Mouse (Mus musculus) left cerebral cortex, adult 18-20 months (tissue): ENCODE measurements at regions not wholly inside any gene's neighbourhood (a gene's known extent, or its start where the extent isn't known, plus 50 kb on each side); places are given as distances from the start of the nearest gene placed in this dataset.

ENCODE experiments used
- DNase-seq, 2 experiments: peaks; one replicate each; pipeline ENCODE4 v3.0.0; 2021 to 2022; ENCODE audit warnings: low spot score in 2 of 2, mixed read lengths in 1 of 2

DNA sequence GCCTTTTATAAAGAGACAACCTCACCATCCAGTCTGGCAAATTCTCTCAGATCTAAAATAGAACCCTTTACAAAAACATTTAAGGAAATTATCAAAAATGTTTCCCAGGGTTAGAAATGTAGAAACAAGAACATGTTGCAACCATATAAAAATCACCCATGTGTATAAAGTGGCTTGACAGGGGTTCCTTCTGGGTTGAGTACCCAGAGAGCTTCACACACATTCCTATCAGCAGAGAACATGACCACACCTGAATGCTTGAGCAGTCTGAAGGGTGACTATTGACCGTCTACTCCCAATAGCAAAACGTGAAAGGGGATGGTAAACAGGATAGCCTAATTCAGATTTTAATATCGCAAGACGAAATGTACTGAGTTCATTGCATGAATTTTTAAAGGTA is 57.8 kb upstream of the Zfand5 start:
- DNase-seq: no peak

DNA sequence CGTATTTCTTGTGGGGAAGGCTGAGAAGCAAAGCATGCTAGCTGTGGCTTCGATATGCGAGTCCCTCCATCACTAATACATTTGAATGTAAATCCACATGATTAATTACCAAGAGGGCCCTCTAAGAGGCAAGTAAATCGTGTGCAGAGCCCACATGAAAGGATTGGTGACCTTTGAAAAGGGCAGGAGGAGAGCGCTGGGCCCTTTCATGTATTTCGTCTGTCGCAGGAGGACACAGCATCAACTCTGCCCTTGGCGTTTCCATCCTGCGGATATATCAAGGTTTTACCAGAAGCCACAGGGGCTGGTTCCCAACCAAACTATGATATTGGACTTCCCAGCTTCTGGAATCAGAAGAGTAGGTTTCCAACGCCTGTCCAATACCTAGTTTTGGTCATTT is 78.6 kb upstream of the Zfand5 start:
- no peak for DNase-seq

DNA sequence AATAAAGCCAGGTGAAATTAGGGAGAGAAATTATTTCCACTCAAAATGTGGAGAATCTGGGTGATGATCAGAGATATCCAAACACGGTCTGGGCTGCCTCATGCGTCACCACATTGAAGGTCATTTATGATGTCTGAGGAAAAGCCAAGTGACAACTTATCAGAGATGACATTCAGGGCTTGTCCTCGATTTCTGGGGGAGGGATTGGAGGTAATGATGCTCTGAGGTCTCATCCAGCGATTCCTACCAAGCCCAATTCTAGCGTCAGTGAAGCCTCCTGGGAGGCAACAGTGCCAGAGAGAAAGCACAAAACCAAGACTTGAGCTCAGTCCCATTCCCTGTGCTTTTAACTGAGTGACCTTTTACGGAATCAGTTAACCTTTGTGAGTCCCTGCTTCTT is 79.5 kb upstream of the Zfand5 start:
- no peak for DNase-seq

DNA sequence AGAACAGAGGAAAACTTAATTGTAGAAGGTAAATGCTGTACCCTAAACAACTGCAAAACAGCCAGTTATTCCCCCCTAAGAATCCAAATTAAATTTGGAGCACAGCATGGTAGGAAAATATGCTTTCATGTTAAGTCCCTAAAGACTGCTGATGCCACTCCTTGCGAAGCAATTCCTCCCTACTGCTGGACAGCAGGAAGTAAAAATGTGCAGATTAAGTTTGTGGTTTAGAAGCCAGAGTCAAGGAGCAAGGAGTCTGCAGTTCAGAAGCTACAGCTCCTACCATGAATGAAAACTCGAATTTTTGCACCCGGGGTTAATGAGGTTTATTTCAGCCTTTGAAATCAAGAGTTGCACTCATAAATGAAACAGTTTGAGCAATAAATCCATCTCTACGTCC is 82.9 kb upstream of the Zfand5 start:
- DNase-seq: no peak

- DNase-seq: no peak
These were observed 85.4 kb upstream of the Zfand5 start for GRCm38 (mm10) chr19:21186656-21187055.

DNA sequence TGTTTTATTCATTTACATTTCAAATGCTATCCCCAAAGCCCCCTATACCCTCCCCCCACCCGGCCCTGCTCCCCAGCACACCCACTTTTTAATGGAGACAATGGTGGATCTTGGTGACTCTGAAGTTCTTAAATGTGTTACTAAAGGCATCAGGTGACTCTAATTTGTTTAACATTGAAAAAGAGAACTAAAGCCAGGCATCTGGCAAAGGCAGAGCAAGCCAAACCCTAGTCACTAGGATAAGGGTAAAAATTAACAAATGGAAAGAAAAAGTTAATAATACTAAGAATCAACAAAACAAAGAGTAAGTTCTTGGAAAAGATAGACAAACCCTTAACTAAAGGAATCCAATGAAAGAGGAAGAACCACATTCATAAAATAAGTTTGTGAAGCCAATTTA is 86.1 kb upstream of the Zfand5 start:
- no peak for DNase-seq

DNA sequence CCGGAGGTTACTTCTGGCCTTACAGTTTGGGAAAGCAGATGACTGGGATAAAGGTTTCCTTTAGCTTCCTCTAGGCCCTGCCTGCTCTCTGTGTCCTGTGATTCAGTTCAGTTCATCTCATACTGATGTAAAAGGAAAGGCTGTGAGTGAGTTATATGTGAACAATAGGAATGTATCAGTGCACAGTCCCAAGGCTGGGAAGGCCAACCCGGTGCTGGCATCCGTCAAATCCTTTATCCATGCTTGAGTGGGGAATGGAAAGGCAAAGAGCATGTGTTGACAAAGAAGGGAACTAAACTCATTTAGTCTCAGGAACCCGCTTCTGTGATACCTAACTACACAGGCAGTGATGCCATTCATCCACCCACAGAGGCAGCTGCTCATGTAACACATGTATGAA is 89.0 kb upstream of the Zfand5 start:
- DNase-seq: no peak

DNA sequence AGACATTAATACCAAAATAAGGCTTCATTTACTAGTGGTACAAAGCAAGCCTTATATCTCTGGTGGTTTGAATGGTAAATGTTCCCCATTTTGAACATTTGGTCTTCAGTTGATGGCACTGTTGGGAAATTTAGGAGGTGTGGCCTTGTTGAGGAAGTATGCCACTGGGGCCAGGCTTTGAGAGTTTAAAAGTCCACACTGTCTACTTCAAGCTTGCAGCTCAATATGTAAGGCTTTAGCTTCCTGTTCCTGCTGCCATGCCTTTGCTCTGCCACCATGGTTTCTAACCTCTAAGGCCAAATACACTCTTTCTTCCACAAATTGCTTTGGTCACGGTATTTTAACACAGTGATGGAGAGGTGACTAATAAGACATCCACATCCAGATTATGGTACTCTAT is 92.2 kb upstream of the Zfand5 start:
- DNase-seq: no peak

DNA sequence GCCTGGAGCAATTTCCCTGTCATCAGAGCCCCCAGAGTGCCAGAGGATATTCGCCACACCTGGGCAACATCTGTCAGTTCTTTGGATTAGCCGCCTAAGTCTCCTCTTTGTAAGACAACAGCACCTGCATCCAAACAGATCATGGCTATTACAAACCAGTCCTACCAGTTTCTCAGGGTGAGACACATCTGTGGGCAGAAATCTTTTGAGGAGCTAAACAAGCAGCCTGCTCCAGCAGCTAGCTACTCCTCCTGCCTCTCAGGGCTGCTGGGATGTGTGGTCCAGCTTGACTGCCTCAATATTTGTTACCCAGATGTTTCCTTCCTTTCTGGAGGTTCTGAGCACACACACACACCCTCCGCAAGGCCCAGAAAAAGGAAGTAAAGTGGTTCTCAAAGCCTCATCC is 96.6 kb upstream of the Zfand5 start:
- no peak for DNase-seq

- no peak for DNase-seq
These were observed 97.4 kb upstream of the Zfand5 start for GRCm38 (mm10) chr19:21174636-21175035.

- DNase-seq: no peak
These were observed 98.1 kb upstream of the Zfand5 start for GRCm38 (mm10) chr19:21173896-21174483.

DNA sequence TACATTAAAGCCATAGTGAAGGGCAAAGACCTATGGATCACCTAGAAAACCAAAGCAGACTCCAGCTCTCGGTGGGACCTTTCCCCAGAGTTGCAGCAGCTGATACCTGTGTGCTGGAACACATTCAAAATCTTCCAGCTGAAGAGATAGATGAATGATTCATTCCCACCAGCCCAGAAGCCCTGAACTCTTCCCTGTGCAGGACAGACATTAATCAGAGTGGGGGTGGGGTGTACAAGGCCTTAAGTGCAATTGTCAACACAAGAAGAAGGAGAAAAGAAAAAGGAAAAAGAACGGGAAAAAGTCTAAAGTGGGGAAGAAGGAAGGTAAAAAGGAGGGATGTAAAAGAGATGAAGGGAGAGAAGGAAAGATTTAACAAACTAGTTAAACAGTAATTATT is 100.9 kb upstream of the Zfand5 start:
- no peak for DNase-seq

- no peak for DNase-seq
These were observed 101.3 kb upstream of the Zfand5 start for GRCm38 (mm10) chr19:21170785-21171184.

- DNase-seq: no peak
These were observed 105.1 kb upstream of the Zfand5 start for GRCm38 (mm10) chr19:21166939-21167338.

DNA sequence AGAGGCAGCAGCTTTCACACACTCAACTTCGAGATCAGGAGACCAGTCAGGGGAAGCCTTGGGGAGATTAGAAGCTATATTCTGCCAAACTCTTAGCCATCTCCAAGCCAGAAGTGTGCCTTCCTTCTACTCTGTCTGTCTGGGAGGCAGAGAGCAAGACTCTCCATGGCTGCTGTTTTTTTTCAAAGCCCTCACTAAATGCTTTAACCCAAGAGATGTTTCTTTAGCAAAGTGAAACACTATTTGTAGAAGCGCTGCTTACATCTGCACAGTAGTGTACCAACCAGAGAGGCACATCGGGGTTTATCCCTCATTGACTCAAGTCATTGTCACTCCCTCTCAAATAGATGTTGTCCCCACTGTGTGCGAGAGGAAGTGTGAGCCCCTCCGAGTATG is 105.6 kb upstream of the Zfand5 start:
- DNase-seq: no peak

DNA sequence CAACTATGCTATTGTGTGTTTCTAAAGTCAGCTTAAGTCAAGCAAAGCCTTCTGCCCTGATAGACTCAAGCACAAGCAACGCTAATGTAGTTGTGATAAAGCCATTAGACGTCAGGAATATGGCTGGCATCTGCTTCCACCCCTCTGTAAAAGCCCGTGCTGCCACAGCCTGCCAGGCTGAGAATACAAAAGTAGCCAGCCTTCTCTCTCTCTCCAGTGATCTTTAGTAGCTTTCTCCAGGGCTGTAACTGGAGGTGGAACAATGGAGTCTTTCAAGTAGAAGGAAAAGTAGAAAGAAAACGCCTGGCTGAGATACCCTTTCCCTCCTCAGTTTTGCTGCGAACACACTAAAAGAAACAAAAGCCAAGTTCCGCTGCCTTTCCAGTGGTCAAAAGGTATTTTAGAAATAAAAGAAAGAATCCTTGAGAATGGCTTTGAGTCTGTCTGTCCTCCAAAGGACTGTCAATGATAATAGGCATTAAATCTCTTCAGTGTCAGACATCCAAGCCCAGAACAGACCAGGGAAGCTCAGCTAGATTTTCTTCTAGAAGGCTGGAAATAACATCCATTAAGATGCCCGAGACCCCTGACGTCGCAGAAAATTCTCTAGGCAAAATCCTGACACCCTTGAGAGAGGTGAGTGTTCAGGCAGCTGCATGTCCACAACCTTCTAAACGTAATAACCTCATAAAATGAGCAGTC is 106.2 kb upstream of the Zfand5 start:
- DNase-seq: no peak

DNA sequence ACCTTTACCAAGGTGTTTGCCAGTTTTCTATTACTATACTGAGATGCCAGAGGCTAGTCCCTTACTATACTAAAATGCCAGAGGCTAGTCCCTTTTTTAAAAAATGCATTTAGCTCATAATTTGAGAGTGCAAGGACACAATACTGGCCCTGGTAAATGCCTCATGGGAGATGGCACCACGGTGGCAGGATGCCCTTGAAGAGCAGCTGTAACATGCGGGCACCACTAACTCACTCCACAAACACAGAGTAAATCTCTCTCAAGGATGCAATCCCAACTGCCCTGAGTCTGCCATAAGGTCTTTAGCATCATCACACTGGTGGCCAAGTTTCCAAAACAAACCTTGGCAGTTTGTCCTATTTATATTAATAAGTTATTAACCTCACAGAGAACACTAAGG is 108.1 kb upstream of the Zfand5 start:
- DNase-seq: no peak

GRCm38 (mm10) chr19:21160946-21161345 is 111.1 kb upstream of the Zfand5 start:
- DNase-seq: no peak

DNA sequence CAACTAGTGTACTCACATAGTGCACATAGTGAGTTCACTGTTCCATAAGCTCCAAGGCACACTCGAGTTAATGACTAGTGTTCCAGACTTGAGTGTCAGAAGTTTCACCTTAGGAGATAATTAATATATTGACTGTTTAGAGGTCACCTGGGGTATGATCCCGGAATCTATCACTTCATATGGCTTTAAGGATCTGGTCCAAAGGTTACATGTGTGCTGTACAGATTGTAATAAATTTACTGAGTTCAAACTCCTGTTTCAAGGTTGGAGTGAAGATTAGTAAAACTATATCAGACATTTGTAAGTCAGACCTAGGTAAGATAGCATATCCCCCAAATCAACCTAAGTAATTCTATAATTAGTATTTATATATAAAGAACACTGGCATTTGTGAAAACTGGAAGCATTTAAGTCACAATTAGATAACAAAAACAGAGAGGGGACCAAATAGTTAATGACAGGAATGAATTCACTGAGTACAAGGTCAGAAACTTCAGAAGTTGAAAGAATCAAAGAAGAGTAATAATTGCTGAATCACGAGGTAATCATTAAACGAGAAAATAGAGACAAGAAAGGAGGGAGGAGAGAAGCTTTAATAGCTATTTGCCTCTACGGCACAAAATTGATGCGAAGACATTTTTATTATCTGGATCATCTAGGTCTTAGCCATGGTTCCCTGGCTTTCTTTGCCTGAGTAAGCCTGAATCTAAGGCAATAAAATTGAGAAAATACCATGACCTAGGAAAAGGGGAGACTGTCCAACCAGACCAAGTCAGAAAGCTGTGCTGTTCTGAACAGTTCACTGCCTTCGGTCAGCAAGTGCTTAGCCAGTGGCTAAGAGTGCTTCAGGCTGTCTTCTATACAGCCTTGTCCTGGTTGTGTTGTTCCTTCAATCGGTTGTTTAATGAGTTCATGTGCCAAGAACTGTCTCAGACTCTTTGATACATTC is 112.6 kb upstream of the Zfand5 start:
- no peak for DNase-seq

GRCm38 (mm10) chr19:21154162-21154561 is 117.9 kb upstream of the Zfand5 start:
- DNase-seq: no peak

GRCm38 (mm10) chr19:21152027-21152426 is 120.1 kb upstream of the Zfand5 start:
- no peak for DNase-seq

GRCm38 (mm10) chr19:21150849-21151248 is 121.2 kb upstream of the Zfand5 start:
- DNase-seq: no peak
